Mouse (Mus musculus) cerebellum, adult 2 months (tissue): ENCODE data around the gene Gm42957.

ENCODE experiments used
- CTCF ChIP-seq: fragments of 200-500 bp; IDR thresholded peaks from 2 replicates; pipeline ENCODE4 v1.5.1; 2011; ENCODE audit warnings: low read depth, mild to moderate bottlenecking, control low read depth, low read length, moderate library complexity, borderline replicate concordance; ENCODE audit not compliant: insufficient read depth
- POLR2A ChIP-seq: fragments of 200-500 bp; IDR thresholded peaks from 2 replicates; pipeline ENCODE4 v1.6.1; 2011; ENCODE audit warnings: low read length, control low read depth, borderline replicate concordance; ENCODE audit not compliant: insufficient read depth

GRCm38 (mm10) chr3:96671519-96671918, 36.2 kb downstream of the Gm42957 start:
- TF ChIP-seq CTCF (no peak), POLR2A (no peak)
